Mouse (Mus musculus) liver, embryonic 12.5 days (tissue): Measurements from ENCODE around the gene Kdsr. TPM values are rescaled to one million over a fixed set of nuclear protein-coding genes. Genes with fewer than 3 reads are reported as not detected.

Experiments used
- ATAC-seq: fragments of 200-750 bp; cut with Nextera tagmentation; 2 replicates; pipeline ENCODE4 v1.8.0; 2017; ENCODE audit warnings: moderate number of reproducible peaks, mild to moderate bottlenecking, moderate library complexity
- H3K27ac ChIP-seq: fragments of 300-500 bp; sonication (generic); 2 replicates; pipeline ENCODE4 v1.5.1; 2016; ENCODE audit warnings: mild to moderate bottlenecking
- H3K27me3 ChIP-seq: fragments of 300-500 bp; sonication (generic); replicated peaks from 2 replicates; pipeline ENCODE4 v1.6.1; 2016; ENCODE audit warnings: mild to moderate bottlenecking, moderate library complexity
- H3K36me3 ChIP-seq: fragments of 300-500 bp; sonication (generic); 2 replicates; pipeline ENCODE4 v1.6.1; 2016; ENCODE audit warnings: mild to moderate bottlenecking, moderate library complexity
- H3K4me1 ChIP-seq: fragments of 300-500 bp; sonication (generic); 2 replicates; pipeline ENCODE4 v1.6.1; 2016
- H3K4me2 ChIP-seq: fragments of 300-500 bp; sonication (generic); 2 replicates; pipeline ENCODE4 v1.6.1; 2016; ENCODE audit warnings: mild to moderate bottlenecking, moderate library complexity
- H3K4me3 ChIP-seq: fragments of 300-500 bp; sonication (generic); 2 replicates; pipeline ENCODE4 v1.5.1; 2016; ENCODE audit warnings: mild to moderate bottlenecking, moderate library complexity
- H3K9ac ChIP-seq: fragments of 300-500 bp; sonication (generic); 2 replicates; pipeline ENCODE4 v1.6.1; 2016; ENCODE audit warnings: mild to moderate bottlenecking, moderate library complexity
- H3K9me3 ChIP-seq: fragments of 300-500 bp; sonication (generic); replicated peaks from 2 replicates; pipeline ENCODE4 v1.6.1; 2016; ENCODE audit warnings: mild to moderate bottlenecking, moderate library complexity
- WGBS: fragments of 180-500 bp; shearing (Covaris S2); methylation state at CpG from one replicate; pipeline ENCODE4 v1.1.7; 2016; ENCODE audit not compliant: insufficient replicate concordance; 5-methylcytosine and 5-hydroxymethylcytosine counted together
- polyA plus RNA-seq: library from polyadenylated mRNA; unstranded; fragments of >200 nt; fragmentation: Nextera tagmentation; extraction: Ambion mirVana; gene quantifications from 2 replicates; pipeline ENCODE4 v1.2.1, GENCODE M21; 2016

The Kdsr gene
- 3.8 and 4.3 TPM in 2 replicates for polyA plus RNA-seq

GRCm38 (mm10) chr1:106759572-106760435 is at the start of gene Kdsr:
Gene Kdsr, minus strand, starts transcription at chr1:106759727.
- Histone ChIP-seq H3K27ac (peak within 1 kb of the TSS; percentile 91), H3K9me3 (no peaks in the 10 kb centered on the region), H3K4me2 (peak within 1 kb of the TSS; percentile 99), H3K4me3 (peak within 1 kb of the TSS; percentile 78), H3K36me3 (peaks cover 5% of the 10 kb centered on the region), H3K27me3 (no peaks in the 10 kb centered on the region), H3K9ac (peak within 1 kb of the TSS; percentile 80), H3K4me1 (peaks cover 34% of the 10 kb centered on the region)
- ATAC-seq = peak; percentile 99
- WGBS = 1% methylated on average over 51 of the region's 51 CpGs

DNA sequence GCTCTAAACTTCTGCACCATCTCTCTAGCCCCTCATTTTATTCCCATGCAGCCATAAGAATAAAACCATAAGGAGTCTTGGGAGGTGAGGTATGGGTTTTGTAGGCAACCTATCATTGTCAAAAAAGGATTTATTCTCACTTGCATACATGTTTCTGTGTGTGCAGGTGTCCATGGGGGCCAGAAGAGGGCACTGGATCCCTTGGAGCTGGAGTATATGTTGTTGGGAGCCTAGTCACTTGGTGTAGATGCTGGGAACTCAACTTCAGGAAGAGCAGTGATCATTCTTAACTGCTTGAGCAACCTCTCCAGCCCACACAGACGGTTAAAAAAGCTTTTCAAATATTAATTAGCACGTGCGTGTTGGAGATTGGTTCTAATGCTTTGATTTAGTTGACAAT is 40.4 kb upstream of the Kdsr start:
- WGBS = 71% methylated on average over 3 of the region's 3 CpGs
- H3K4me1 ChIP-seq = peaks cover 11% of the 10 kb centered on the region
- no peak for ATAC-seq

DNA sequence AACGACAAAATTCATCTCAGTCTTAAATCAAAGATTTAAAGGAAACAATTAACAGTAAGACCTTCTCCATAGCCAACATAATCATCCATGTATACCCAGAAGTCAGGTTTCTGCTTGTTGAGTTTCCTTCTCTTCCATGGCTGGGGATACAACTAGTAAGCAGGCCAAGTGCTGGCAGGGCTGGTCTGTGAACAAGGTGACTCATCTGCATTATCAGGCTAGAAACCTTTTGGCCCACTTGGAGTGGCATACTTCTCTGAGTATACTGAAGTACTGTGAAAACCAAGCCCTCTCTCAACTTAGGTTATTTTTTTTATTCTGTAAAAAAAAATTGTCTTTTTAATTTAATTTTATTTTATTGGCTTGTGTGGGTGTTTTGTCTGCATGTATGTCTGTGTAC is 39.9 kb upstream of the Kdsr start:
- no peaks in the 10 kb centered on the region for H3K36me3 ChIP-seq
- no peaks in the 10 kb centered on the region for H3K9me3 ChIP-seq
- no peaks in the 10 kb centered on the region; the same call in 1 of the 2 replicates for H3K27me3 ChIP-seq
- ATAC-seq = no peak
- peaks cover 17% of the 10 kb centered on the region for H3K4me1 ChIP-seq
- H3K4me3 ChIP-seq = no peak overlapping the region
- no peak overlapping the region for H3K27ac ChIP-seq
- H3K9ac ChIP-seq = no peak overlapping the region
- H3K4me2 ChIP-seq = no peak overlapping the region
- 52% methylated on average over 1 of the region's 1 CpGs for WGBS

More for the DNA sequence above, 40.4 kb upstream of the Kdsr start:
- Histone ChIP-seq H3K9ac (no peak overlapping the region), H3K4me2 (no peak overlapping the region), H3K9me3 (no peaks in the 10 kb centered on the region), H3K27me3 (no peaks in the 10 kb centered on the region; the same call in 1 of the 2 replicates), H3K36me3 (no peaks in the 10 kb centered on the region), H3K4me3 (no peak overlapping the region), H3K27ac (no peak overlapping the region)

- H3K9me3 ChIP-seq = no peaks in the 10 kb centered on the region
- H3K4me2 ChIP-seq = peak overlapping the region; percentile 79
- 0 out of 2 replicates have a peak, but pooled peaks cover 4% of the 10 kb centered on the region for H3K36me3 ChIP-seq
- H3K4me1 ChIP-seq = peaks cover 26% of the 10 kb centered on the region
- ATAC-seq = no peak
- no peak overlapping the region for H3K27ac ChIP-seq
- H3K4me3 ChIP-seq = peak overlapping the region; percentile 91
- WGBS = 54% methylated on average over 7 of the region's 7 CpGs
- H3K9ac ChIP-seq = peak overlapping the region; percentile 94; the same call in 1 of the 2 replicates
- H3K27me3 ChIP-seq = no peaks in the 10 kb centered on the region; the same call in 1 of the 2 replicates
Observed at GRCm38 (mm10) chr1:106796987-106797779, 37.7 kb upstream of the Kdsr start.

DNA sequence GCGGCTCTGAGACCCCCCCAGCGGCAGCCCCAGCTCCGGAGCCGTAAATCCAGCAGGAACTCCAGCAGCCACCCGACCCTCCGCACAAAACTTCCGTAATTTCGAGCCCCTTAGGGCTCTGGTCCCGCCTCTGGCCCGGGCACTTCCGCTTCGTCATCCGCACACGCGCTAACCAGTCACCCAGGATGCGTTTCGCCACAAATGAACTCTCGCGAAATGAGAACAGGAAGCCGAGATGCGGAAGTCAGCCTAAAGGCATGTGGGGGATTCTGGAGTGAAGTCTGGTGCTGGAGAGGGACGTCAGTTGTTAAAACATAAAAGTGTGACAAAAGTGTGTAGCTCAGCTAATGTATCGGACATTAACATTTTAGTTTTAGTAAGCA is 37.0 kb upstream of the Kdsr start, which contains the start of gene Vps4b:
Gene Vps4b (minus strand): TSS at position 187 of the 383 bp plus-strand sequence.
- Histone ChIP-seq H3K36me3 (0 out of 2 replicates have a peak, but pooled peaks cover 6% of the 10 kb centered on the region), H3K27me3 (no peaks in the 10 kb centered on the region; the same call in 1 of the 2 replicates), H3K9ac (peak within 1 kb of the TSS; percentile 94), H3K4me3 (peak within 1 kb of the TSS; percentile 91), H3K4me1 (peaks cover 26% of the 10 kb centered on the region), H3K4me2 (peak within 1 kb of the TSS; percentile 79), H3K9me3 (no peaks in the 10 kb centered on the region), H3K27ac (peak within 1 kb of the TSS; percentile 90)
- under 1% methylated on average over 23 of the region's 23 CpGs for WGBS
- ATAC-seq = peak; percentile 98

DNA sequence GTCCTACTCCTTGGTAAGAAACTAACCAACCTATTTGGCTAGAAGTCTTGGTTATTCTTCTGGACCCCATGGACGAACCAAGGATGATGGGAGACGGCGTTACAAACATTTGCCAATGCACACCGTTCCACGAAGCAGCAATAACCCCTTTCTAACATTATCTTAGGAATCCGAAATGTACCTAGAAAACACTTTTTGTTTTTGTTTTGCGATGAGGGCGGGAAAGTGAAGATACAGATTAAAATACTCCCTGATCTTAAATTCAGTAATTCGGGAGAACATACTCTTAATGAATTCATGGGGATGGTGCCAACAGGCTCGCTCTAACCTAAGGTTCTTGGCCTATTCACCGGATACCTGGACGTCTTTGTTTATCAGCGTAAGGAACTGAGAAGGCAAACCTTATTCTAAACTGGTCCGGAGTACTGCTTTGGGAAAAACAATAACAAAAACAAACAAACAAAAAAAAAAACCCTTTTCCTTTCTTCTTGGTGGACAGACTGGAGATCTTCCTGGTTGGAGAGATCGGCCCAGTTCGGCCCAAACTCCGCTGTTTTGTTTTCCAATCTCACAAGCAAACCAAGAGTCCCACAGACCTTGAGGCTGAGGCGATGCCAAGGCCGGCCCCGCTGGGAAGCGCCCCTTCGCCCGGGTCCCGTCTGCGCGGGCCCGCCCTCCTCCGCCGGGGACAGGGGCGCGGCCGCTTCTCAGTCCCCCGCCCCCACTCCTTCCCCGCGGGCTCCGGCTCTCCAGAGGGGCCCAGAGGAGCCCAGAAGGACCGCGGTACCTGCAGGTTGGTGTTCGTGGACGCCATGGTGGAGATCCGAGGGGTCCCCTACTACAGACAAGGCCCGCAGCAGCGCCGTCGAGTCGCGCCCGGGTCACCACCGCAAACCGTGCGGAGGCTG is 36.4 kb upstream of the Kdsr start:
- 1% methylated on average over 43 of the region's 51 CpGs for WGBS
- peak overlapping the region; percentile 91 for H3K4me3 ChIP-seq
- peak overlapping the region; percentile 90 for H3K27ac ChIP-seq
- peak; percentile 92 for ATAC-seq
- peaks cover 6% of the 10 kb centered on the region; the same call in 1 of the 2 replicates for H3K36me3 ChIP-seq
- H3K4me1 ChIP-seq = peaks cover 26% of the 10 kb centered on the region
- H3K27me3 ChIP-seq = no peaks in the 10 kb centered on the region; the same call in 1 of the 2 replicates
- no peaks in the 10 kb centered on the region for H3K9me3 ChIP-seq
- peak overlapping the region; percentile 94 for H3K9ac ChIP-seq
- H3K4me2 ChIP-seq = peak overlapping the region; percentile 79

DNA sequence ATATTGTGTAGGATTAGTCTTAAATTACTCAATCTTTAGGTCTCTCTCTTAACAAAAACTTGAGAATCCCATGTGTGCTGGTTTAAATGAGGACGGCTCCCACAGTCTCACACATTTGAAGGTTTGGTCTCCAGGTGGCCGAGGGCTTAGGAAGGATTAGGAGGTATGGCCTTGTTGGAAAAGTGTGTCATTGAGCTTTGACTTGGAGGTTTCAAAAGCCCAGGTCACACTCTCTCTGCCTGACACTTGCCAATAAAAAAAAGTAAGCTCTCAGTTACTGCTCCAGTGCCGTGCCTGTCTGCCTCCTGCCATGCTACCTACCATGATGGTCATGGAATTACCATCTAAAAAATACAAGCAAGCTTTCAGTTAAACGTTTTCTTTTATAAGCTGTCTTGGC is 15.4 kb upstream of the Kdsr start:
- Histone ChIP-seq H3K4me2 (no peak overlapping the region), H3K9me3 (no peaks in the 10 kb centered on the region), H3K4me1 (no peaks in the 10 kb centered on the region), H3K9ac (no peak overlapping the region), H3K4me3 (no peak overlapping the region), H3K27me3 (no peaks in the 10 kb centered on the region), H3K27ac (no peak overlapping the region), H3K36me3 (peaks cover 86% of the 10 kb centered on the region)
- WGBS = 73% methylated on average over 4 of the region's 4 CpGs
- ATAC-seq = no peak

DNA sequence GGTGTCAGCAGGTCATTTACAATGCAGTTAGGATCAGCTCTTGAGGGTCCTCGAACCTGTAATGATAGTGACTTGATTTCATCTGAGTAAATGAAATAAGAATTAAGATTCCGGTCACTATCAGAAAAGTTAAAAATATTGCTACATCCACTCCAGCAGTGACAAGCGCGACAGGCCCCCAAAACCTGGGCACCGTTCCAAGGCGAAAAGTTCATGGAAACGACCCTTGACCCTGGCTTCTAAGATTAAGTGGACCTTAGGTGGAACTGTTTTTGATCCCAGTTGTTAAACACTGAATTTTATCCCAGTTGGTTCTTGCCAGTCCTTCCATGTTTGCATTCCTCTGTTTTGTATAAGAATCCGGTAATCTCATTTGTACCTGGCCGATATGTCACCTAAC is 14.6 kb upstream of the Kdsr start:
- Histone ChIP-seq H3K36me3 (peaks cover 80% of the 10 kb centered on the region), H3K4me3 (no peak overlapping the region), H3K4me2 (no peak overlapping the region), H3K9ac (no peak overlapping the region), H3K9me3 (no peaks in the 10 kb centered on the region), H3K27ac (no peak overlapping the region), H3K4me1 (no peaks in the 10 kb centered on the region), H3K27me3 (no peaks in the 10 kb centered on the region)
- 89% methylated on average over 9 of the region's 9 CpGs for WGBS
- ATAC-seq = no peak

GRCm38 (mm10) chr1:106768773-106769172 is 9.2 kb upstream of the Kdsr start:
- ATAC-seq = no peak
- H3K9ac ChIP-seq = no peak overlapping the region
- no peaks in the 10 kb centered on the region for H3K27me3 ChIP-seq
- no peak overlapping the region for H3K4me2 ChIP-seq
- no peaks in the 10 kb centered on the region for H3K9me3 ChIP-seq
- H3K4me1 ChIP-seq = no peaks in the 10 kb centered on the region
- peaks cover 73% of the 10 kb centered on the region for H3K36me3 ChIP-seq
- no peak overlapping the region for H3K27ac ChIP-seq
- H3K4me3 ChIP-seq = no peak overlapping the region

DNA sequence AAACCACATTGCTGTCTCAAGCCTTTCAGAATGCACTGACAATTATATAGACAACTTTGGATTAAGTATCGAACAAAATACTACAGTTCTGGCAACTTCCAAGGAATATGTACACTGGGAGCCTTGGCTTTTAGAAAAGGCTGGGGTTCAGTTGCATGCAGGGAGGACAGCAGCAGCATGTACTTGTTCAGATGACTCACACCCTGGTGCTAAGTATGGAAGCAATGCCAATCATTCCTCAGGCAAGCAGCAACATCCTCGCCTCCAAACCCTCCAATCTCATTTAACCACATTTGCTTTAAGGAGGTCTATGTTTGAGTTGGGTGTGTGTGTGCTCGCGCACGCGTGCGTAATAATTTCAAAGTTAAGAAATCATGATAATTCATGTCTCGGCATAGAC is 6.2 kb upstream of the Kdsr start:
- H3K4me2 ChIP-seq = no peak overlapping the region

DNA sequence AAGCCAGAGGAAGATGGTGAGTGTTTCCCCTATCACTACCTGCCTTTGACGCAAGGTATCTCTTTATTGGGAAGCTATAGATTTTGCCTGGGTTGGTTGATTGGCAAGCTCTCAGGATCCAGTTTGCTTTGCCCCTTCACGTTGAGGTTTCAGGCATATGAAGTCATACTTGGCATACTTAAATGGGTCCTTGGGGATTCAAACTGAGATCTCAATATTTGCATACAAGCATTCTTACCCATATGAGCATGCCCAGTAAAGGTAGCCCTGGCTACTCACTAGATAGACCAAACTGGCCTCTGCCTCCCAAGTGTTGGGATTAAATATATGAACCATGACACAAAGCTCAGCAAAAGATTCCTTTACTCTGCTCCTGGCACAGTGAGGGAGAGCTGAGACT is 5.3 kb upstream of the Kdsr start:
- 78% methylated on average over 2 of the region's 2 CpGs for WGBS

More for the DNA sequence above, 6.2 kb upstream of the Kdsr start:
- H3K9me3 ChIP-seq = no peaks in the 10 kb centered on the region
- no peak overlapping the region for H3K27ac ChIP-seq
- ATAC-seq = no peak
- peaks cover 53% of the 10 kb centered on the region for H3K36me3 ChIP-seq
- H3K27me3 ChIP-seq = no peaks in the 10 kb centered on the region
- WGBS = 91% methylated on average over 8 of the region's 8 CpGs
- no peak overlapping the region for H3K4me3 ChIP-seq
- H3K4me1 ChIP-seq = peaks cover 2% of the 10 kb centered on the region; the same call in 1 of the 2 replicates
- no peak overlapping the region for H3K9ac ChIP-seq

More for the DNA sequence above, 5.3 kb upstream of the Kdsr start:
- no peaks in the 10 kb centered on the region for H3K9me3 ChIP-seq
- peaks cover 45% of the 10 kb centered on the region for H3K36me3 ChIP-seq
- no peak overlapping the region for H3K27ac ChIP-seq
- no peak overlapping the region for H3K4me2 ChIP-seq
- no peak overlapping the region for H3K4me3 ChIP-seq
- no peak overlapping the region for H3K9ac ChIP-seq
- H3K27me3 ChIP-seq = no peaks in the 10 kb centered on the region
- no peak for ATAC-seq
- H3K4me1 ChIP-seq = peaks cover 8% of the 10 kb centered on the region; the same call in 1 of the 2 replicates
